Mouse (Mus musculus) spleen, adult 2 months (tissue): Measurements from ENCODE around the gene Gngt2.

ENCODE experiments used
- CTCF ChIP-seq: fragments of 200-500 bp; IDR thresholded peaks from 2 replicates; pipeline ENCODE4 v1.5.1; 2011; ENCODE audit warnings: mild to moderate bottlenecking, inconsistent platforms; ENCODE audit not compliant: insufficient read depth, insufficient read length, insufficient replicate concordance; ENCODE audit errors: extremely low read depth
- POLR2A ChIP-seq: fragments of 200-500 bp; IDR thresholded peaks from 2 replicates; pipeline ENCODE4 v1.6.1; 2011; ENCODE audit warnings: low read depth, low read length, inconsistent platforms

GRCm38 (mm10) chr11:95844935-95845334 lies 7.9 kb downstream of the Gngt2 start:
- TF ChIP-seq CTCF (no peak), POLR2A (no peak)
